Comparison of ENCODE assay signal across 10 mouse cellular contexts in the genomic region with DNA sequence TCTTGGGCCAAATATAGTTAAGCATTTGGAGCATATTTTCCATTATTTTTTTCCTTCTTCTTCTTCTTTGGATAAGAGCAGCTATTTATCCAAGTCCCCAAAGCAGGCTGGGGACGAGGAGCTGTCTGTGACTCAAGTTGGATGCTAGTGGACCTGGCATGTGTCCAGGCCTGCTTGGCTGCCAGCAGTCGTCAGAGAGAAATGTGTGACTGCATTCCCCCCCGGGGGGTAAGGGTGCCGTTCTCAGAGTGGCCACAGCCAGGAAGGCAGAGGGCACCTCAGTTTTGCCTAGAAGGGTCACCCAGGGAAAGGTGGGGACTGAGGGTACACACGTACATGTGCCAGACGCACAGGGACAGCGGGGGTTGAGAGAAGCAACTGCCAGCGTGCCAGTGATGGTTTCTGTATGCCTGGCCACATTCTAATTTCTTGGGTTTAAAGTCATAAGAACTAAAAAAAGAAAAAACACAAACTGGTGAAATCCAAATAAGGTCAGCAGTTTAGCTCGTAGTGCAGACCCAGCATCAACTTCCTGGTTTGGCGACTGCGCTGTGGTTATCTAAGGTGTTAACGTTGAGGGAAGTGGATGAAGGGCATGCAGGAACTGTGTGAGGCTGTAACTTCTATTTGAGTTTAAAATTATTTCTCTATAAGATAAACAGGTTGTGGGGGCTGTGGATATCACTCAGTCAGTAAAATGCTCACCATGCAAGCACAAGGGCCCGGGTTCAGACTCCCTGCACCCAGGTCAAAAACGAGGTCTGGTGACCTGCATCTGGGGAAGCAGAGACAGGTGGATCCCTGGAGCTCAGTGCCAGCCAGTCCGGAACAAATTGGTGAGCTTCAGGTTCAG. TPM values are rescaled to one million over a fixed set of nuclear protein-coding genes. Genes with fewer than 3 reads are reported as not detected.
DNase-seq lines count a peak whose midpoint lies in the region; ATAC-seq and TF ChIP-seq lines count a peak whose summit lies in the region.
"Had no signal": no experiment of that assay in that cellular context is flagged by ENCODE, and none has a peak within 500 bp of the region (broad histone marks: within the 10 kb centered on the region; RNA-seq: fewer than 3 reads in every experiment).

No protein-coding gene starts in this region.

- no peak overlapping the region for H3K27ac ChIP-seq in hindbrain, postnatal 0 days
- H3K27ac ChIP-seq in hindbrain, embryonic 12.5 days, result no peak overlapping the region
- peak overlapping the region; percentile 85 for H3K27ac ChIP-seq in lung, postnatal 0 days (ENCODE audit: low read length)
- H3K27ac ChIP-seq: neural tube, embryonic 12.5 days had no signal

- H3K9me3 ChIP-seq in hindbrain, postnatal 0 days (ENCODE audit: low read length), result no peaks in the 10 kb centered on the region
- no peaks in the 10 kb centered on the region for H3K9me3 ChIP-seq in hindbrain, embryonic 12.5 days (replicated peaks)
- no peaks in the 10 kb centered on the region for H3K9me3 ChIP-seq in lung, postnatal 0 days (ENCODE audit: low read length)
- H3K9me3 ChIP-seq: neural tube, embryonic 12.5 days had no signal

- no peak for ATAC-seq in hindbrain, postnatal 0 days
- ATAC-seq in hindbrain, embryonic 12.5 days (ENCODE audit: low FRiP score), result no peak
- ATAC-seq in lung, postnatal 0 days, result peak; percentile 57
- no peak for ATAC-seq in megakaryocyte-erythroid progenitor cell, adult 5-6 weeks (replicated peaks; ENCODE audit: low FRiP score, low TSS enrichment, poor library complexity, severe bottlenecking)

- no peaks in the 10 kb centered on the region for H3K36me3 ChIP-seq in hindbrain, postnatal 0 days (ENCODE audit: insufficient read depth, low read length)
- no peaks in the 10 kb centered on the region; the same call in 1 of the 2 replicates for H3K36me3 ChIP-seq in hindbrain, embryonic 12.5 days
- H3K36me3 ChIP-seq in lung, postnatal 0 days (ENCODE audit: insufficient read depth, low read length), result no peaks in the 10 kb centered on the region
- H3K36me3 ChIP-seq: neural tube, embryonic 12.5 days had no signal

- 60% methylated on average over 15 of the region's 15 CpGs for WGBS in hindbrain, postnatal 0 days
- 74% methylated on average over 15 of the region's 15 CpGs for WGBS in hindbrain, embryonic 12.5 days
- WGBS in lung, postnatal 0 days, result 34% methylated on average over 15 of the region's 15 CpGs

- H3K4me3 ChIP-seq in hindbrain, postnatal 0 days (ENCODE audit: low read length), result no peak overlapping the region
- H3K4me3 ChIP-seq in hindbrain, embryonic 12.5 days, result no peak overlapping the region
- H3K4me3 ChIP-seq in lung, postnatal 0 days (ENCODE audit: low read depth, low read length), result no peak overlapping the region
- H3K4me3 ChIP-seq: neural tube, embryonic 12.5 days had no signal

- no peak for TF ChIP-seq CTCF in hindbrain, postnatal 0 days (IDR thresholded peaks at IDR 0.05; ENCODE audit: low read depth)
- no peak for TF ChIP-seq CTCF in brain, embryonic 14.5 days (IDR thresholded peaks at IDR 0.05; ENCODE audit: borderline replicate concordance, extremely low read depth, insufficient read depth, insufficient read length)
- peak; percentile 32 for TF ChIP-seq CTCF in lung, postnatal 0 days (IDR thresholded peaks at IDR 0.05)

- TF ChIP-seq EP300 in lung, postnatal 0 days (IDR thresholded peaks at IDR 0.05), result peak; percentile 75

- TF ChIP-seq POLR2A in brain, embryonic 14.5 days (IDR thresholded peaks at IDR 0.05; ENCODE audit: borderline replicate concordance, extremely low read depth, insufficient read depth, insufficient read length, poor library complexity, severe bottlenecking), result no peak

- no peak overlapping the region for H3K9ac ChIP-seq in hindbrain, postnatal 0 days (replicated peaks; ENCODE audit: low read length)
- no peak overlapping the region for H3K9ac ChIP-seq in hindbrain, embryonic 12.5 days
- H3K9ac ChIP-seq in lung, postnatal 0 days (replicated peaks; ENCODE audit: low read depth), result no peak overlapping the region
- H3K9ac ChIP-seq: neural tube, embryonic 12.5 days had no signal

- no peaks in the 10 kb centered on the region for H3K27me3 ChIP-seq in hindbrain, postnatal 0 days (ENCODE audit: insufficient read depth, low read length)
- H3K27me3 ChIP-seq in hindbrain, embryonic 12.5 days, result no peaks in the 10 kb centered on the region
- H3K27me3 ChIP-seq in lung, postnatal 0 days (replicated peaks; ENCODE audit: insufficient read depth, low read length), result no peaks in the 10 kb centered on the region
- H3K27me3 ChIP-seq: neural tube, embryonic 12.5 days had no signal

- H3K4me2 ChIP-seq in hindbrain, postnatal 0 days (ENCODE audit: low read depth, low read length), result peak overlapping the region; percentile 16; the same call in 1 of the 2 replicates
- H3K4me2 ChIP-seq in hindbrain, embryonic 12.5 days (replicated peaks), result no peak overlapping the region
- peak overlapping the region; percentile 25; the same call in 1 of the 2 replicates for H3K4me2 ChIP-seq in lung, postnatal 0 days (replicated peaks; ENCODE audit: low read depth, low read length)
- H3K4me2 ChIP-seq: neural tube, embryonic 12.5 days had no signal

- peak; percentile 76 for DNase-seq in hindbrain, postnatal 0 days (ENCODE audit: low spot score)
- DNase-seq in brain, embryonic 14.5 days (ENCODE audit: low read depth), result peak; percentile 79
- DNase-seq in gastrocnemius, postnatal 25 days, result peak; percentile 78
- peak; percentile 86 to 89 for DNase-seq in kidney, postnatal 36 days
- DNase-seq in lung, postnatal 0 days (ENCODE audit: low spot score), result peak; percentile 93
- no peak for DNase-seq in thymus, postnatal 36 days

- no peaks in the 10 kb centered on the region for H3K4me1 ChIP-seq in hindbrain, postnatal 0 days (ENCODE audit: insufficient read depth, low read length)
- H3K4me1 ChIP-seq in hindbrain, embryonic 12.5 days, result no peaks in the 10 kb centered on the region
- peaks cover 13% of the 10 kb centered on the region for H3K4me1 ChIP-seq in lung, postnatal 0 days (ENCODE audit: insufficient read depth, low read depth, low read length)
- H3K4me1 ChIP-seq: neural tube, embryonic 12.5 days had no signal

RNA-seq across cellular contexts. Expression of gene Rasl12, which starts 6.3 kb away (rescaled TPM):
- 6.2 and 7.0 TPM in 2 replicates for total RNA-seq in hindbrain, postnatal 0 days (2014; rRNA removed)
- 4.0 and 4.7 TPM in 2 replicates for polyA plus RNA-seq in hindbrain, postnatal 0 days (2015; fragmentation: Nextera tagmentation; extraction: Ambion mirVana)
- polyA plus RNA-seq in hindbrain, embryonic 12.5 days (2016; fragmentation: Nextera tagmentation; extraction: Ambion mirVana), result 7.8 and 8.4 TPM in 2 replicates
- polyA plus RNA-seq in brain, embryonic 14.5 days (2012; rRNA removed), result 7.1 and 8.0 TPM in 2 replicates
- 1 to 10 TPM; 3.1 to 4.4 TPM for total RNA-seq in gastrocnemius, postnatal 25 days (2021)
- 73.2 and 84.4 TPM in 2 replicates for polyA plus RNA-seq in lung, postnatal 0 days (2015; fragmentation: Nextera tagmentation; extraction: Ambion mirVana)
- not detected in 2 replicates for total RNA-seq in megakaryocyte-erythroid progenitor cell, adult 5-6 weeks (2014; fragmentation: Nextera tagmentation)
- total RNA-seq in megakaryocyte-erythroid progenitor cell, adult 5-6 weeks (2017), result 0.46 TPM in 1 of 2 replicates, not detected in the other

RNA-seq across cellular contexts. Expression of gene Kbtbd13, which starts 13.1 kb away (rescaled TPM):
- total RNA-seq in hindbrain, postnatal 0 days (2014; rRNA removed), result 1.0 and 1.3 TPM in 2 replicates
- polyA plus RNA-seq in hindbrain, postnatal 0 days (2015; fragmentation: Nextera tagmentation; extraction: Ambion mirVana), result 0.46 and 0.50 TPM in 2 replicates
- 0.74 and 1.0 TPM in 2 replicates for polyA plus RNA-seq in hindbrain, embryonic 12.5 days (2016; fragmentation: Nextera tagmentation; extraction: Ambion mirVana)
- 0.57 and 0.66 TPM in 2 replicates for polyA plus RNA-seq in brain, embryonic 14.5 days (2012; rRNA removed)
- 10 to 100 TPM; 10.3 to 11.6 TPM for total RNA-seq in gastrocnemius, postnatal 25 days (2021)
- 2.4 and 2.9 TPM in 2 replicates for polyA plus RNA-seq in lung, postnatal 0 days (2015; fragmentation: Nextera tagmentation; extraction: Ambion mirVana)
- not detected in 2 replicates for total RNA-seq in megakaryocyte-erythroid progenitor cell, adult 5-6 weeks (2014; fragmentation: Nextera tagmentation)
- not detected in 2 replicates for total RNA-seq in megakaryocyte-erythroid progenitor cell, adult 5-6 weeks (2017)

RNA-seq across cellular contexts. Expression of gene Slc51b, which starts 18.2 kb away (rescaled TPM):
- total RNA-seq in hindbrain, postnatal 0 days (2014; rRNA removed), result not detected in 2 replicates
- not detected in 2 replicates for polyA plus RNA-seq in hindbrain, postnatal 0 days (2015; fragmentation: Nextera tagmentation; extraction: Ambion mirVana)
- not detected in 2 replicates for polyA plus RNA-seq in hindbrain, embryonic 12.5 days (2016; fragmentation: Nextera tagmentation; extraction: Ambion mirVana)
- not detected in 2 replicates for polyA plus RNA-seq in brain, embryonic 14.5 days (2012; rRNA removed)
- not detected for total RNA-seq in gastrocnemius, postnatal 25 days (2021)
- polyA plus RNA-seq in lung, postnatal 0 days (2015; fragmentation: Nextera tagmentation; extraction: Ambion mirVana), result not detected in 2 replicates
- not detected in 2 replicates for total RNA-seq in megakaryocyte-erythroid progenitor cell, adult 5-6 weeks (2014; fragmentation: Nextera tagmentation)
- total RNA-seq in megakaryocyte-erythroid progenitor cell, adult 5-6 weeks (2017), result not detected in 2 replicates
- polyA plus RNA-seq: gonadal fat pad, adult 2 months; neural tube, embryonic 12.5 days had no signal

RNA-seq across cellular contexts. Expression of gene Mtfmt, which starts 31.0 kb away (rescaled TPM):
- total RNA-seq in hindbrain, postnatal 0 days (2014; rRNA removed), result 11.8 and 19.0 TPM in 2 replicates
- 16.4 and 18.9 TPM in 2 replicates for polyA plus RNA-seq in hindbrain, postnatal 0 days (2015; fragmentation: Nextera tagmentation; extraction: Ambion mirVana)
- polyA plus RNA-seq in hindbrain, embryonic 12.5 days (2016; fragmentation: Nextera tagmentation; extraction: Ambion mirVana), result 22.8 and 28.4 TPM in 2 replicates
- polyA plus RNA-seq in brain, embryonic 14.5 days (2012; rRNA removed), result 19.9 and 22.9 TPM in 2 replicates
- total RNA-seq in gastrocnemius, postnatal 25 days (2021), result 1 to 10 TPM; 5.0 to 5.3 TPM
- polyA plus RNA-seq in lung, postnatal 0 days (2015; fragmentation: Nextera tagmentation; extraction: Ambion mirVana), result 10.2 and 11.5 TPM in 2 replicates
- 18.1 and 20.2 TPM in 2 replicates for total RNA-seq in megakaryocyte-erythroid progenitor cell, adult 5-6 weeks (2014; fragmentation: Nextera tagmentation)
- total RNA-seq in megakaryocyte-erythroid progenitor cell, adult 5-6 weeks (2017), result 14.9 and 15.4 TPM in 2 replicates

RNA-seq across cellular contexts. Expression of gene Ubap1l, which starts 43.7 kb away (rescaled TPM):
- 8.6 and 10.2 TPM in 2 replicates for total RNA-seq in hindbrain, postnatal 0 days (2014; rRNA removed)
- 2.4 and 2.6 TPM in 2 replicates for polyA plus RNA-seq in hindbrain, postnatal 0 days (2015; fragmentation: Nextera tagmentation; extraction: Ambion mirVana)
- polyA plus RNA-seq in hindbrain, embryonic 12.5 days (2016; fragmentation: Nextera tagmentation; extraction: Ambion mirVana), result 0.72 and 1.1 TPM in 2 replicates
- 6.8 and 10.3 TPM in 2 replicates for polyA plus RNA-seq in brain, embryonic 14.5 days (2012; rRNA removed)
- total RNA-seq in gastrocnemius, postnatal 25 days (2021), result under 1 TPM; 0.20 to 0.64 TPM
- polyA plus RNA-seq in lung, postnatal 0 days (2015; fragmentation: Nextera tagmentation; extraction: Ambion mirVana), result 0.33 and 0.40 TPM in 2 replicates
- total RNA-seq in megakaryocyte-erythroid progenitor cell, adult 5-6 weeks (2014; fragmentation: Nextera tagmentation), result not detected in 2 replicates
- 0.56 TPM in 1 of 2 replicates, not detected in the other for total RNA-seq in megakaryocyte-erythroid progenitor cell, adult 5-6 weeks (2017)

Comparison
In these comparisons a context has a peak if more than half of its experiments do, and no peak if none do; other contexts are left out.
1. DNase-seq: peak in hindbrain, postnatal 0 days (single experiment), brain, embryonic 14.5 days (single experiment), gastrocnemius, postnatal 25 days (single experiment), kidney, postnatal 36 days (2 of 2) and lung, postnatal 0 days (single experiment); none in thymus, postnatal 36 days (0 of 2).